Mouse (Mus musculus): ENCODE results near the gene Gm43064. TPM values are rescaled to one million over a fixed set of nuclear protein-coding genes. Genes with fewer than 3 reads are reported as not detected.
A peak's percentile ranks its signal among the peaks of the same experiment; 100 is the strongest.

Gm43064 gene
- total RNA-seq, 4 experiments from 2014 or later = not detected

DNA sequence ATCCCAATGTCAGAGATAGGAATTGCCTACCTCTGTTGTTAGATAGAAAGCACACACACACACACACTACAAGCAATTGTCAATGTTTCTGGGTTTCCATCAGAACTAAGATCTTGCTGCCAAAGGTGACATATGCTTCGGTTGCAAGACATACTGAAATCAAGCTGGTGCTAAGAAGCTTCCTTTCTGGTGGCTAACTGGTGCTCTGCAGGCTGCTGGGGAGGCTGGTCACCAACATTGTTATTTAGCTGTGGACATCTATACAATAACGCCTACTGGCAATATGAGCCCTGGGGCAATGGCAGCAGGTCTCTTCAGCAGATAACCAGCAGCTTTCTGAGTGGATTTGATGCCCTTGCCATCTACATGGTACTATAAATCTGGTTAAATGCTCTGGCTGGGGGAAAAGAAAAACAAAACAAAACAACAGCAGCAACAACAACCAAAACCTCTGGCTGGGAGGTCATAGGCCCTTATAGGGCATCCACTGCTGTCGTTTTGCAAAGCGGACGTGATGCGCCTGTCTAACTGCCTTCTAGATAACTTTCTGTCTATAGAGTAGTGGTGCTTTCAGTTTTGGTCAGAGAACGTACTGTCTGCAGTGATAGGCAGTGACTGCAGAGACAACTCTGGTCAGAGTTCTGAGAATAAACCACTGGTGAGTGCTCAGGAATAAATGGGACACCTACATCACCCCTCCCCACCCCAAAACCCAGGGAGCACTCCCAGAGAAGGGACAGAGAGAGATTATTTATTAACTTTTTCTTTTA, 47.8 kb downstream of the Gm43064 start:
- DNase-seq = no peak

DNA sequence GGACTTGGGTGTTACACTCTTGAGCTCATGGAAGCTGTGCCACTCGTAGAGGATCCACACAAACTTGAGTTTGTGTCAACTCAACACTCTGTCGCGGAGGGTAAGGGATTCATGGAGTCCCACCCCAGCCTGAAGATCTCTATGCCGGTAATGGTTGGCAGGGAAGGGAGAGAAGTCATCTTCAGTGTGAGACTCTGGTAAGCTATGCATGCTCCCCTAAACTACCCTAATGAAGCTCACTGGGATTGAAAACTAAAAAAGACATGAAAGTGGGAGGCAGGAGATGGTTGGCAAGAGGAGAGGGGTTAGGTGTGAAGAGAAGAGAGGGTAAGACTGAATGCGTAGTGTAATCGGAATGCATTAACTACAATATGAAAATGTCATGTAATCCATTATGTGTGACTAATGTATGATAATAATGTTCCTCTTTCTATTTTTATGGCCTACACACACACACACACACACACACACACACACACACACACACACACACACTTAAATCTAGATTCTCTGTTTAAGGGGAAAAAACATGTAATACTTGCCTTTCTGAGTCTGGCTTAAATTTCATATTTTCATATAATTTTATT, 48.7 kb downstream of the Gm43064 start:
- no peak for DNase-seq

DNA sequence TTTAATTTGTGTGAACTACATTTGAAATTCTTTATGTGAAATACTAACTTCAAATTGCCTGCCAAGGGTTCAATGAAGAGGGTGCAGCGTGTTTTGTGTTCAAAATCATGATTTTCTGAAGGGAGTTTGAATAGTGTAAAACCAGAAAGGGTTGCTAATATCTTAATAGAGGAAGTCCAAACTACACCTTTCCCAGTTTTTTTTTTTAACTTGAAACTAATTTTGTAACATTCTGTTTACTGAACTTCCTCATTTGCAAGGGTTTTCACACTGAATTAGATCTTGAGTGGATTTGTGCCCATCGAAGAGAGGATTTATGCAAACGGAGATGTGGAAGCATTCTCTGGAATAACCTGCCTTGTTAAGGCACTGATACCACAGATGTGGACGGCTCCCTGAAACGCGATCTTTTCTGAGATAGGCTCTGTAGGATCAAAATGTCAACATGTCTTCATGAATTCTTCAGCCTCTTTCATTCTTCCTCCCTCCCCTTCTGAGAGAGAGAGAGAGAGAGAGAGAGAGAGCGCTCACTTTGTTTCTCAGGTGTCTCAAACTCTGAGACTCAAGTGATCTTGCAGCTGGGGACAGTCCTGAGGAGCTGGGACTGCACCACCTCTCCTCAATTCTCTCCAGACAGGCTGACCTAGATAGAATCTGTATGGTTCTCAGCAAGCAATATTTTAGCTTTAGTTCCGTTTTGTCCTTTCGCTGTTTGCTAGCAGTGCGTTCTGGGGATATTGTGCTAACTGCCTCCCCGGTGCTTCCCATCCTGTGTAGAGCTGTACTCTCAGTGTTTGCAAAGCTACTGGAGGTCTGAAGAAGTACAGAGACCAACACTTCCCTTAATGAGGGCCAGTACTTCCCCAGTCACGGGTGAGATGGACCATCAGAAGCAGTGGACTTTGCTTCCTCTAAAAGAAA, 49.8 kb downstream of the Gm43064 start, which contains the start of gene Ptpn22:
Ptpn22 (plus strand) TSS at position 915 of the 921 bp plus-strand sequence.
- no peak for DNase-seq

DNA sequence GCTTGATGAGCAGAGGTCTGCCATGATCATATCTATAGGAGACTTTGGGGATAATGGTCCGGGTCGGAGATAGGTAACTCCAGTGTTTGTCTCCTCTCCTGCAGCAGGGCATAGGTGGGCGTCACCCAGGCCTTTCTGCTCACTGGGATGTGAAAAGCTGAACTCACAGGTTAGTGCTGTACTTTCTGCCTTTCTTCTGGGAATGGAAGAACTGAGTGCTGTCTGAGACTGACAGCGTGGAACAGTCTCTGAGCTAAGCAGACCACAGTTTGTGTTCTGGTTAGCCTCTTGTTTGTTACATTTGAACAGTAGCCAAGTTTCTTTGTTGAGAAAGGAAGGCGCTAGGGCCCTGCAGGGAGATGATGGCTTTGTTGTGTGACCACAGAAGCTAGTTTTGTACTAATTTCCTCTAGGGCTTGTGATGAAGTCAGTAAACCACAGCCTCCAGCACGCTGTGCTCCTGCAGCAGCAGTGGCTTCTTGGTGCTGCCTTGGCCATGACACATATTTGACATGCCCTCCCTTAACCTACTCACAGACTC, 50.5 kb downstream of the Gm43064 start:
- peak; percentile 11 for DNase-seq

DNA sequence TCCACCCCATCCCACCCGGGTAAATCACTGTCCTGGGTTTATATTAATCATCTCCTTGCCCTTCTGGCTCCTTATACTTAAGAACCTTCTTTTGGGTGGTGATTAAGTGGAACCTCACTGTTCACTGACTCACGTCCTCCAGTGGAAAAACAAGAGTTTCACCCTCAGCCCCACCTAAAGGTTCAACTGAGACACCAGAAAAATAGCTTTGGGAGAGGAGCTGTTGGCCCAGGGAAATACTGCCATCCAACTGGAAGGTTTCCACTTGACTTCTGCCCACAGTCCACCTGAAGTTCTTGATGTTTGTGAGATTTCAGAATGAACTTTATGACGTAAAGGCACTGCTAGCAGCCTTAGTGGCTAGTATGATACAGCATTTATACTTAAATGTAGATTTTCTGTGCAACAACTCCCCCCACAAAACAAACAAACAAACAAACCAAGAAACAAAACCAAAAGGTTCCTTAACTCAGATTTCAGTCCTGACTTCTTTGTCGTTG, 53.4 kb downstream of the Gm43064 start:
- DNase-seq = no peak

DNA sequence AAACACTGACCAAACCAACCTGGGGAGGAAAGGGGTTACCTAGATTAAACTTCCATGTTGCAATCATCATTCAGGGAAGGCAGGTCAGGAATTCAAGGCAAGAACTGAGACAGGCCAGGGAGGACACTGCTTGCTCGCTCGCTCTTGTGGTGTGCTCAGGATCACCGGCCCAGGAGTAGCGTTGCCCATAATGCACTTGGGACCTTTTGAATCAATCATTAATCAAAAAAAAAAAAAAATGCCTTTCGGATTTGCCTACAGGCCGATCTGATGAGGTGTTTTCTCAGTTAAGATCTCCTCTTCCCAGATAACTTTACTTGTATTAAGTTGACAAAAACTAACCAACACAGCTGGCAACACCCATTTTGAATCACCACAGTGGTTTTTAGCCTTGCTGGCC, 54.8 kb downstream of the Gm43064 start:
- no peak for DNase-seq

DNA sequence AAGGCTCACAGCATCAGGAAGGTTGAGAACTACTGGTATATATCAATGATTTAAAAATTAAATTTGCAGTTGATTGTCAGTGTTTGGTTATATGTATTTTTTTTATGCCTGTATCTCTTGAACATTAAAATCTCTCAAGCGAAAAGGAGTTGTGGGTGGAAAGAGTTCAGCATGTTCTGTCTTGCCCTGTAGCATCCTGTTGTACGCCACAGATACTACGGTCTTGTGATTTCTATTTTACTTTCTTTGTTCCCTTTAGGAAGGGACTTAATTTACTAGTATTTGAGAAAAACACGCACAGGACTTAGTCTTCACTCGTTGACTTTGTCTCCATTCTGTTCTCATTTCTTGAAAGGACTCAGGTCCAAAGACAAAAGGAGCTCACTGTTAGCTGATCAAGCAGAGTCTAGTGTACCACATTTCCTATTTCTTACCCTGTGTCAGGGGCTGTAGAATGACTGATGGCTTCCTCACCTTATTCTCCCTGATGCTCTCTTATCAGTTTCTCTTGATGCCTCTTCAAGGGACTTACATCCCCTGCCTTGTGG, 58.1 kb downstream of the Gm43064 start:
- DNase-seq = no peak

DNA sequence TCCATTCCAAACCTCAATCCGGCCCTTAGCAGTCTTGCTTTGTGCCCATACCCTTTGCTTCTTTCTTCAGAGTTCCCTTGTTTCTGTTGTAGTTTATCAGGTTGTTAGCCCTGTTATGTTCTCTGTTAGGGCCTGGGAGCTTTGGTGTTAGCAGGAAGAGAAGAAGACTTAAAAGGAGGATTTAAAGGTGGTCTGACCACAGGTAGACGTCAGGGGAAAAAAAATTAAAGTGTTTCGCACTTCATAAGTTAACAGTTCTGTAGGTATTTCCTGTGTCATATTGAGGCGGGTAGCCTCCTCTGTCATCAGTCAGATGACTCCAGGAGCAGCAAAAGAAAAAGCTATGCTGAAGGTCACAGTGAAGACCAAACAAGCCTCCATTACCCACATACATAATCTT, 58.6 kb downstream of the Gm43064 start:
- DNase-seq = no peak

DNA sequence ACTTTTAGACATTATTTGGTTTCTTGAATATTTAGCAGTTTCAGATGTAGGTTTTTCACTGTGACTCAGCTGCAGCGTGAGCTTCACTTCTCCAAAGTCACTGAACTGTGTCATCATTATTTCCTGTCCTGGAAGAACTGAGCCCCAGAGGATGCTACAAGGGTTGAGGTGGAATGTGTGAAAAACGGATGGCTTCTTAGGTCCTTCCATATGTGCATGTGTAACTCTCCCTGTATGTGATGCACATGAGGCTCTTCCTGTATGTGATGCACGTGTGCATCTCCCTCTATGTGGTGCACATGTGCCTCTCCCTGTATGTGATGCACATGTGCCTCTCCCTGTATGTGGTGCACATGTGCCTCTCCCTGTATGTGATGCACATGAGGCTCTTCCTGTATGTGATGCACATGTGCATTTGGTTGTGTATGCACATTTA, 63.3 kb downstream of the Gm43064 start:
- DNase-seq = no peak

DNA sequence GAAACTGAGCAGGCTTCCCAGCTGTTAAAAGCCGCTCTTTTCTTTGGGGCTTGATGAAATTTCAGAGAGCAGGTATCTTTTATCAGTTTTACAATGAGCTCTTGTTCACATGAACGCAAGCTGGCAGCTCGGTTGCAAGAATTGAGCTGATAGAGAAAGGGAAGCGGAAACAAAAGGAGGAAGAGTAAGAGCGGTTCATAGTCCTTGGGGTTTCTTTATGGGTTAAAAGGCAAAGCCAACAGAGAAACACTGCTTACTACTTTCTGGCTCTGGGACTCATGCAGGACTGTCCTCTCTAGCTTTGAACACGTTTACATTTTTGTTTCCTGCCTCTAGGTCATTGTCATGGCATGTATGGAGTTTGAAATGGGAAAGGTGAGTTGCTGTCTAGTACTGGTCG, 65.0 kb downstream of the Gm43064 start:
- no peak for DNase-seq

DNA sequence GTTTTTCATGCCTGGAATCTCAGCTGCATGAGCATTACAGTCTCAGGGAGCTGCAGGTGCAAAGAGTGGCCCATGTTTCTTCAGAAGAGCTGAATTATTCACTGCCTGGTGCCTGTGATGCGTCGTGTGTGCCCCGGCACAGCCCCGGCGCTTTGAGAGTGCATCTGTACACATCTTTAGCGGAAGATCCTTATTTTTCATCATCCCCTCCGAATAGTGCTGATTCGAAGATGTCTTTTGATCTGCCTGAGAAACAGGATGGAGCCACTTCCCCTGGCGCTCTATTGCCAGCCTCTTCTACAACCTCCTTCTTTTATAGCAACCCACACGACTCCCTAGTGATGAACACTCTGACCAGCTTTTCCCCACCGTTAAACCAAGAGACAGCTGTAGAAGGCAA, 76.6 kb downstream of the Gm43064 start:
- no peak for DNase-seq

DNA sequence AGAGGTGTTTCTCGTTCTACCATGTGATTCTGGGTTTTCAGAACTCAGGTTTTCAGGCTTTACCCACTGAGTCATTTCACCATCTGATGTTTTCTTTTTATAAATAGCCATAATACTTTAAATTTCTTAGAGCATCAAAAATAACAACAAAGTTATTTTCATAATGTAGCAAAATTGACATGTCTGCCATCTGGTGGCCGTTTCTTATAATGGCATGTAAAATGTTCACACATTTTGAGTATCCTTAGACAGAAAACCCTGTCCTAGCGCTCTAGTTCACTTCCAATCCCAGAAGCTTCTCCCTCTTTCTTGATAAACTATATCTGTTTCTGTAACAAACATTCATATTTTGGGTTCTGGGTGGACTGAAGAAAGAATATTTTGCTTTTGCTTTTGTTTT, 78.2 kb downstream of the Gm43064 start:
- no peak for DNase-seq

Other genes with a start within 250 kb of the Gm43064 start
- gene Syt6, start 234.3 kb upstream of the Gm43064 start, total RNA-seq (2022) = not detected
- 1 to 10 TPM in 2 of 4 experiments, under 1 TPM in 2; 0.18 to 3.2 (median 1.4) TPM for gene Atg4a-ps, start 163.5 kb upstream of the Gm43064 start, total RNA-seq (2022)
- 10 to 100 TPM; 14.4 to 25.6 (median 20.0) TPM for gene Olfml3, start 71.6 kb upstream of the Gm43064 start, total RNA-seq (2022)
- not detected for gene Gm10964, start 70.2 kb upstream of the Gm43064 start, total RNA-seq (2022)
- gene Hipk1, start 18.0 kb upstream of the Gm43064 start, total RNA-seq (2022) = 100 to 1,000 TPM; 103 to 160 (median 130) TPM
- gene Dclre1b, start 129 bp upstream of the Gm43064 start, total RNA-seq (2022) = 10 to 100 TPM; 11.2 to 14.7 (median 14.1) TPM
- 10 to 100 TPM; 18.0 to 21.1 (median 20.2) TPM for gene Ap4b1, start 53 bp upstream of the Gm43064 start, total RNA-seq (2022)
- under 1 TPM in 3 of 4 experiments, not detected in 1; 0.24 to 0.49 (median 0.38) TPM for gene Bcl2l15, start 23.0 kb downstream of the Gm43064 start, total RNA-seq (2022)
- 1 to 10 TPM; 1.6 to 2.7 (median 2.3) TPM for gene Ptpn22, start 50.2 kb downstream of the Gm43064 start, total RNA-seq (2022)
- 10 to 100 TPM; 18.8 to 23.4 (median 21.5) TPM for gene Rsbn1, start 104.5 kb downstream of the Gm43064 start, total RNA-seq (2022)
- 10 to 100 TPM; 17.9 to 26.8 (median 22.1) TPM for gene Phtf1, start 158.5 kb downstream of the Gm43064 start, total RNA-seq (2022)